Mouse (Mus musculus) inflammation-experienced regulatory T-cells, adult 6 months (primary cell): ENCODE data around the gene Cyp2c69. TPM values are rescaled to one million over a fixed set of nuclear protein-coding genes. Genes with fewer than 3 reads are reported as not detected.
"Not testable (repeated sequence)": the region's sequence is repeated elsewhere in the genome, so short reads cannot be mapped to it uniquely, and the experiment has no call there.

Experiments
- ATAC-seq: one replicate; pipeline ENCODE4 v1.8.0; 2017
- polyA plus RNA-seq, 3 experiments: library from polyadenylated mRNA; unstranded; fragments of 100-300 nt; shearing (Covaris generic); gene quantifications; one replicate each; pipeline ENCODE4 v1.2.1; 2017

Cyp2c69 gene
- polyA plus RNA-seq, result not detected

DNA sequence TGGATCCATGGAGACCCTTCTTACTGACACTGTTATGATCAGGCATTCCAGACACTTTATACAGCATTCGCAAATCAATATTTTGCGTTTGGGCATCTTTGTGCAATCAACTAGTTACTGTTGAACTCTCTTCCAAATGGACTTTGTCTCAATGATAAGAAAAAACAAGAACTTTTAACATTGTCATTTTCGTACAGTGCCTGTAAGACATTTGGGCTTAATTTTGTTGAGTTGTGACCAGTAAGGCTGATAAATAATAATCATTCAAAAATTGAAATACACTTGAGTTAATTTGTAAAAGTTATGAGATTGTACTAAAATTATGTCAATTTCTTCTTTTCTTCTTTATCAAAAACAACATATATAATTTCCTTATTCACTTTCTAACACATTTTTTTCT, at the start of gene Cyp2c69:
TSS of gene Cyp2c69 (minus strand) at position 101 of the 400 bp plus-strand sequence.
- not testable (repeated sequence) for ATAC-seq

DNA sequence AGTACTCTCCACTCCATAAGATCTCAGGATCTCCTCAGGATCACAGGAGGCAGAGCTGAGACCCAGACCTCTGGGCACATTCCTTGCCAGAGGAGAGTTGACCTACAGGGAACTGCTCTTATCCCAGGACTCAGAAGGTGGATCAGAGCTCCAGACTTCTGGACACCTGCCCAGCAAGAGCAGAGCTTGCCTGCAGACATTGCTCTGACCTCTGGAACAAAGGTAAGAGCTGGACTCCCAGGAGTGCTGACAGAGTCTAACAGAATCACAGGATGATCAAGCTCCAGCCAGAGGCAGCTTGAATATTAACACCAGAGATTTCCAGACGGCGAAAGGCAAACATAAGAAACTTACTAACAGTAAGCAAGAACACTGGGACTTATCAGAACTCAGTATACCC, 48.8 kb upstream of the Cyp2c69 start:
- ATAC-seq, result no peak

DNA sequence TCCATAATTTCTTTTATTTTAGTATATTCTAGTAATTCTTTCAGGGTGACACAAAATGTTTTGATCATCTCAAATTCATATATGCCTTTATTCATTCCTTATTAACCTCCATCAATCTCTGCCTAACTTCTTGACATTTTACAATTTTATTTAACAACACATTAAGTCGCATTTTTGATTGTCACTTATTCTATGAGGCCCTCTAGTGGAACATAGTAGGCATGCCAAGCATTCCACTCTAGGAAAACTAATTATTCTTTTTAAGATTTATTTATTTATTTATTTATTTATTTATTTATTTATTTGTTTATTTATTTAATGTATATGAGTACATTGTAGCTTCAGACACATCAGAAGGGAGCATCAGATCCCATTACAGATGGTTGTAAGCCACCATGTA, 43.4 kb upstream of the Cyp2c69 start:
- ATAC-seq, result no peak

DNA sequence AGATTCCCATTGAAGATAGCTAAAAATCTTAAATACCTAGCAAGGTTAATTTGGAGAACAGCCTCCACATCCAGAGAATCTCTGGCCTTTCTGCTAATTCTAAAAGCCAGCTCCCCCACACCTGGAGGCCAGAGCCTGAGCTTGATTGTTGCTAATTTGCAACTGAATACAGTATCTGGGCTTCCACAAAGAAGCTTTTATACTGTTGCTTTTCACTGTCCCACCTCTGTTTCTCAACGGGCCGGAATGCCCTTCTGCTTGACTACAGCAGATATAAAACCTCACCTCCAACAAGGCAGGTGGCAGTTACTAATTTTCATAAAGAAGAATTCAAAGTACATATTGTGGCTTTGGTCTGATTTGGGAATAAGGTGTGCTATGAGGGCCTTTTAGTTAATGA, 15.1 kb upstream of the Cyp2c69 start:
- no peak for ATAC-seq

DNA sequence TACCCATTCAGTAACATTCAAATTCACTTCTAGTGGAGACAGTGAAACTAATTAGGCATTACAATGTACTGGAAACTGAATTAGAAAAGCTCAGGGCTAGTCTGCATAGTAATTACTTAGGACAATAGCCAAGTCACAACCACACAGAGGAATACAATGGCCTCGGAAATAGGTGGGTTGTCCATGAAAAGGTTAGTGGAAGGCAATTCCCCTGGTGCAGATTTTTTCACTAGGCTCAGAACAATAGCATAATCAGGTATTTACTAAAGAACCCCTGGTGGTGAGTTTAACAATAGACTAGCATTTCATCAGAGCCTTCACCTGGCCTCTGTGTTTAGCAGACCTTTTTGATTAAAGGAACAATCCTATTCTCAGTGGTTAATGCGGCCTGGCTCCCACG, 3.5 kb upstream of the Cyp2c69 start:
- ATAC-seq, result not testable (repeated sequence)

DNA sequence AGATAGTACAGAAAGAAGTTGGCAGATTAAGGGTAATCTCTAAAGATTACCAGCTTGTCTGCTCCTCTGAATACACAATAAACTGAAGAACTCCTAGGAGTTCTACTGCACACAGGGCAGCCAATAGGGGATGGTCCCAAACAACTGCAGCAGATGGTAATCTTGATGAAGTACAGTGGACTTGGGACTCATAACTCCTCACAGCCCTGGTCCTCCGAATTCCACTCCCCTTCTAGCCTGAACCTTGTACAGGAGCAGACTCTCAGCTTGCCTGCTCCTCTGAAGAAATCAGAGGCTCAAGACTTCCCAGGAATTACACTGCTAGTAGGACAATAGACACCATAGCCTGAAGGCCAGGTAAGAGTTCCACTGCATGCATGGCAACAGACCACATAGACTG, 20.5 kb downstream of the Cyp2c69 start:
- ATAC-seq, result no peak

DNA sequence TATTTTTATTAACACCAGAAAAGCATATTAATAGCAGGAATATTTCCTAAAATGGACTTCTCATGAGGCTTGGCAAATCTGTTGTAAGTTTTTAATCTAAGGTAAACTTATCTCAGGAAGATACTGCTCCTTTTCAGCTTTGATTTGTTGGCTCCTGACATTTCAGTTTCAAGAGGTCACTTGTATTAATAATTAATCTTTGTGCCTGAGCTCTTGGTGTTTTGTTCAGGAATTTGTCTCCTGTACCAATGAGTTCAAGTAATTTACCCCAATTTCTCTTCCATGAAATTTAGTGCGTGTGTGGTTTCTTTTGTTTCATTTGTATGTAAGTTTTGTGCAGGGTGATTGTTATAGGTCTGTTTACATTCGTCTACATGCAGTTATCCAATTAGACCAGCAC, 65.7 kb downstream of the Cyp2c69 start:
- ATAC-seq, result not testable (repeated sequence)

DNA sequence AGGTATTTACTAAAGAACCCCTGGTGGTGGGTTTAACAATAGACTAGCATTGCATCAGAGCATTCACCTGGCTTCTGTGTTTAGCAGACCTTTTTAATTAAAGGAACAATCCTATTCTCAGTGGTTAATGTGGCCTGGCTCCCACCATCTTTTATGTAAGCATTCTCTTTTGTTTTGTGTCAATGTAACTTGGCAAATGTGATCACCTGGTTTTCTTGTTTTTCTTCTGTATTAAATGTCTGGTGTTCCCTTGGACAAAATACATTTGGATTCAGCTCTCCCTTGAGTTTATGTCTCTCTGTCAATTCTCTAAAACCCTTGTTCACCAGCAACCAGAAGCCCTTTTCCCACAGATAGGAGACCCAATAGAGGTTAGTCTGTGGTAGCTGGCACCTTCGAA, 70.2 kb downstream of the Cyp2c69 start:
- not testable (repeated sequence) for ATAC-seq

DNA sequence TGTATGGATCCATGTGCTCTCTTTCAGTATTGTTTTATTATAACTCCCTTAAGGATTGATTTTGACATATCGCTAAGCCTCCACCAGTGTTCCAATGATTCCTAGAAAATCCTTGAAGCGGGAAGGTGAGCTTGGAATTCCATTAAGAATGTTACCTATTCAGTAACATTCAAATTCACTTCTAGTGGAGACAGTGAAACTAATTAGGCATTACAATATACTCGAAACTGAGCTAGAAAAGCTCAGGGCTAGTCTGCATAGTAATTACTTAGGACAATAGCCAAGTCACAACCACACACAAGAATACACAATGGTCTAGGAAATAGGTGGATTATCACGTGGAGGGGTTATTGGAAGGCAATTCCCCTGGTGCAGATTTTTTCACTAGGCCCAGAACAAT, 70.6 kb downstream of the Cyp2c69 start:
- not testable (repeated sequence) for ATAC-seq

DNA sequence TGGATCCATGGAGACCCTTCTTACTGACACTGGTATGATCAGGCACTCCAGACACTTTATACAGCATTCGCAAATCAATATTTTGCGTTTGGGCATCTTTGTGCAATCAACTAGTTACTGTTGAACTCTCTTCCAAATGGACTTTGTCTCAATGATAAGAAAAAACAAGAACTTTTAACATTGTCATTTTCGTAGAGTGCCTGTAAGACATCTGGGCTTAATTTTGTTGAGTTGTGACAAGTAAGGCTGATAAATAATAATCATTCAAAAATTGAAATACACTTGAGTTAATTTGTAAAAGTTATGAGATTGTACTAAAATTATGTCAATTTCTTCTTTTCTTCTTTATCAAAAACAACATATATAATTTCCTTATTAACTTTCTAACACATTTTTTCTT, 73.9 kb downstream of the Cyp2c69 start, which contains the start of gene Cyp2c40:
TSS of gene Cyp2c40 (minus strand) at position 101 of the 400 bp plus-strand sequence.
- ATAC-seq, result not testable (repeated sequence)

Other genes with a start within 250 kb of the Cyp2c69 start
- gene Cyp2c67, start 237.7 kb downstream of the Cyp2c69 start, polyA plus RNA-seq, result not detected
- gene Cyp2c68, start 145.7 kb downstream of the Cyp2c69 start, polyA plus RNA-seq, result not detected
- not detected for gene Cyp2c40, start 74.0 kb downstream of the Cyp2c69 start, polyA plus RNA-seq
- gene Cyp2c37, start 105.6 kb upstream of the Cyp2c69 start, polyA plus RNA-seq, result not detected
- gene Cyp2c54, start 187.0 kb upstream of the Cyp2c69 start, polyA plus RNA-seq, result not detected
- gene Cyp2c50, start 202.9 kb upstream of the Cyp2c69 start, polyA plus RNA-seq, result not detected